Mouse (Mus musculus) left cerebral cortex, postnatal 10 days (tissue): Measurements from ENCODE around the gene Spice1. TPM values are rescaled to one million over a fixed set of nuclear protein-coding genes. Genes with fewer than 3 reads are reported as not detected.

Experiments
- DNase-seq, 2 experiments: peaks; one replicate each; pipeline ENCODE4 v3.0.0; 2021 to 2022; ENCODE audit warnings: low spot score in 2 of 2, mixed read lengths in 1 of 2; ENCODE audit errors: extremely low spot score in 1 of 2
- intact Hi-C: fragments of 180-260 bp; cut with DNase I; formaldehyde crosslinking; loops from one replicate; pipeline ENCODE4 v1.15.1; 2025
- total RNA-seq, 2 experiments: library from RNA; stranded (reverse); gene quantifications; 2 replicates each; pipeline ENCODE4 v1.2.3; 2021

The Spice1 gene
- total RNA-seq, 2 experiments from 2014 or later = 12.6 to 12.9 TPM

- peak in 1 of 2 experiments; percentile 20 for DNase-seq
- intact Hi-C loops = loop anchor here (5.0 kb wide), 1 partner anchor 120 kb away; no protein-coding TSS in a partner anchor
Observed at GRCm38 (mm10) chr16:44361921-44362890, 15.3 kb downstream of the Spice1 start.

GRCm38 (mm10) chr16:44365522-44365921, 18.6 kb downstream of the Spice1 start:
- intact Hi-C loops = no loop called here
- DNase-seq = no peak

GRCm38 (mm10) chr16:44375459-44375858, 28.5 kb downstream of the Spice1 start:
- DNase-seq = no peak
- intact Hi-C loops = no loop called here

- intact Hi-C loops = no loop called here
- no peak for DNase-seq
Observed at GRCm38 (mm10) chr16:44380006-44380405, 33.1 kb downstream of the Spice1 start.

- DNase-seq = no peak
- intact Hi-C loops = no loop called here
Observed at GRCm38 (mm10) chr16:44381578-44381977, 34.7 kb downstream of the Spice1 start.

GRCm38 (mm10) chr16:44383549-44383948, 36.6 kb downstream of the Spice1 start:
- peak in 1 of 2 experiments; percentile 23 for DNase-seq
- intact Hi-C loops = no loop called here

GRCm38 (mm10) chr16:44384251-44384650, 37.3 kb downstream of the Spice1 start:
- intact Hi-C loops = no loop called here

GRCm38 (mm10) chr16:44391877-44392548, 45.1 kb downstream of the Spice1 start:
- intact Hi-C loops = no loop called here
- peak; percentile 42 to 65 for DNase-seq

More at GRCm38 (mm10) chr16:44384251-44384650, 37.3 kb downstream of the Spice1 start:
- DNase-seq = no peak

- intact Hi-C loops = no loop called here
- peak; percentile 89 to 91 for DNase-seq
Observed at GRCm38 (mm10) chr16:44394577-44395243, 47.8 kb downstream of the Spice1 start, which contains the start of gene Cfap44. TSS of gene Cfap44 (plus strand) at chr16:44394796.

GRCm38 (mm10) chr16:44404933-44405332, 58.0 kb downstream of the Spice1 start:
- intact Hi-C loops = no loop called here

GRCm38 (mm10) chr16:44407211-44407610, 60.3 kb downstream of the Spice1 start:
- intact Hi-C loops = no loop called here
- DNase-seq = no peak

More at GRCm38 (mm10) chr16:44404933-44405332, 58.0 kb downstream of the Spice1 start:
- DNase-seq = no peak

- intact Hi-C loops = no loop called here
- DNase-seq = no peak
Observed at GRCm38 (mm10) chr16:44408290-44408689, 61.4 kb downstream of the Spice1 start.

- intact Hi-C loops = no loop called here
- DNase-seq = no peak
Observed at GRCm38 (mm10) chr16:44410176-44410575, 63.3 kb downstream of the Spice1 start.

- intact Hi-C loops = no loop called here
- peak in 1 of 2 experiments; percentile 20 for DNase-seq
Observed at GRCm38 (mm10) chr16:44417596-44417995, 70.7 kb downstream of the Spice1 start.

- DNase-seq = no peak
- intact Hi-C loops = no loop called here
Observed at GRCm38 (mm10) chr16:44421735-44422134, 74.8 kb downstream of the Spice1 start.

GRCm38 (mm10) chr16:44423499-44423898, 76.6 kb downstream of the Spice1 start:
- DNase-seq = peak; percentile 71 to 79
- intact Hi-C loops = no loop called here

- DNase-seq = no peak
- intact Hi-C loops = no loop called here
Observed at GRCm38 (mm10) chr16:44428456-44428855, 81.5 kb downstream of the Spice1 start.

- intact Hi-C loops = no loop called here
- DNase-seq = no peak
Observed at GRCm38 (mm10) chr16:44430021-44430420, 83.1 kb downstream of the Spice1 start.

- intact Hi-C loops = no loop called here
- DNase-seq = no peak
Observed at GRCm38 (mm10) chr16:44434931-44435330, 88.0 kb downstream of the Spice1 start.
